Mouse (Mus musculus) forebrain, postnatal 0 days (tissue): ENCODE measurements around the gene Stam. TPM values are rescaled to one million over a fixed set of nuclear protein-coding genes. Genes with fewer than 3 reads are reported as not detected.

ENCODE experiments used
- ATAC-seq: fragments of 200-750 bp; cut with Nextera tagmentation; 2 replicates; pipeline ENCODE4 v1.8.0; 2017; ENCODE audit warnings: mild to moderate bottlenecking, moderate library complexity
- DNase-seq: peaks from one replicate; pipeline ENCODE4 v3.0.0-alpha.2; 2015
- H3K27ac ChIP-seq: fragments of 300-500 bp; sonication (generic); 2 replicates; pipeline ENCODE4 v1.5.1; 2014; ENCODE audit warnings: low read depth, mild to moderate bottlenecking, antibody characterized with exemption, low read length, moderate library complexity, mixed read lengths
- H3K27me3 ChIP-seq: fragments of 300-500 bp; sonication (generic); 2 replicates; pipeline ENCODE4 v1.6.1; 2014; ENCODE audit warnings: mild to moderate bottlenecking, low read length, mixed read lengths; ENCODE audit not compliant: insufficient read depth
- H3K36me3 ChIP-seq: fragments of 300-500 bp; sonication (generic); 2 replicates; pipeline ENCODE4 v1.6.1; 2014; ENCODE audit warnings: mild to moderate bottlenecking, moderate library complexity; ENCODE audit not compliant: insufficient read depth
- H3K4me1 ChIP-seq: fragments of 300-500 bp; sonication (generic); 2 replicates; pipeline ENCODE4 v1.6.1; 2014; ENCODE audit warnings: antibody characterized with exemption; ENCODE audit not compliant: insufficient read depth
- H3K4me2 ChIP-seq: fragments of 300-500 bp; sonication (generic); 2 replicates; pipeline ENCODE4 v1.6.1; 2014; ENCODE audit warnings: low read depth, mild to moderate bottlenecking, moderate library complexity
- H3K4me3 ChIP-seq: fragments of 300-500 bp; sonication (generic); 2 replicates; pipeline ENCODE4 v1.5.1; 2014; ENCODE audit warnings: low read depth, low read length, mixed read lengths
- H3K9ac ChIP-seq: fragments of 300-500 bp; sonication (generic); 2 replicates; pipeline ENCODE4 v1.6.1; 2014; ENCODE audit warnings: mild to moderate bottlenecking
- H3K9me3 ChIP-seq: fragments of 300-500 bp; sonication (generic); 2 replicates; pipeline ENCODE4 v1.6.1; 2016; ENCODE audit warnings: low read length
- CTCF ChIP-seq: sonication (generic); IDR thresholded peaks from 2 replicates; pipeline ENCODE4 v1.5.1; 2016; ENCODE audit warnings: antibody characterized with exemption, control low read depth, low read depth
- WGBS: fragments of 180-500 bp; shearing (Covaris S2); extraction: QIAGEN DNeasy Blood & Tissue Kit; methylation state at CpG from one replicate; pipeline ENCODE4 v1.1.7; 2014; 5-methylcytosine and 5-hydroxymethylcytosine counted together
- polyA plus RNA-seq: library from polyadenylated mRNA; unstranded; fragments of >200 nt; fragmentation: Nextera tagmentation; extraction: Ambion mirVana; gene quantifications from 2 replicates; pipeline ENCODE4 v1.2.1, GENCODE M21; 2015
- total RNA-seq: library from RNA; depleted of rRNA; stranded (reverse); fragments of >200 nt; gene quantifications from 2 replicates; pipeline ENCODE4 v1.2.3, GENCODE M21; 2014; rRNA removed

Stam gene
- total RNA-seq (88.1 and 99.9 TPM in 2 replicates), polyA plus RNA-seq (74.6 and 100 TPM in 2 replicates)

GRCm38 (mm10) chr2:14073362-14074220 is at the start of gene Stam:
Stam (plus strand) TSS chr2:14074098.
- TF ChIP-seq CTCF: peak; percentile 28; the same call in 1 of the 2 replicates

GRCm38 (mm10) chr2:14041249-14041648 is 32.6 kb upstream of the Stam start:
- no peak overlapping the region for H3K4me3 ChIP-seq
- no peaks in the 10 kb centered on the region for H3K27me3 ChIP-seq
- no peak overlapping the region for H3K4me2 ChIP-seq
- H3K36me3 ChIP-seq: no peaks in the 10 kb centered on the region
- H3K9me3 ChIP-seq: no peaks in the 10 kb centered on the region
- whole genome bisulfite sequencing: 98% methylated on average over 2 of the region's 2 CpGs
- no peaks in the 10 kb centered on the region for H3K4me1 ChIP-seq
- TF ChIP-seq CTCF: no peak
- no peak overlapping the region for H3K27ac ChIP-seq
- ATAC-seq (no peak), DNase-seq (no peak)
- H3K9ac ChIP-seq: no peak overlapping the region

More at GRCm38 (mm10) chr2:14073362-14074220, at the start of gene Stam:
- peak within 1 kb of the TSS; percentile 98 for H3K27ac ChIP-seq
- H3K27me3 ChIP-seq: no peaks in the 10 kb centered on the region
- ATAC-seq (peak; percentile 96), DNase-seq (peak; percentile 96)
- H3K4me1 ChIP-seq: peaks cover 12% of the 10 kb centered on the region; the same call in 1 of the 2 replicates
- under 1% methylated on average over 49 of the region's 50 CpGs for WGBS
- H3K4me2 ChIP-seq: peak within 1 kb of the TSS; percentile 57
- no peaks in the 10 kb centered on the region for H3K9me3 ChIP-seq
- H3K9ac ChIP-seq: peak within 1 kb of the TSS; percentile 96
- peak within 1 kb of the TSS; percentile 74 for H3K4me3 ChIP-seq
- no peaks in the 10 kb centered on the region for H3K36me3 ChIP-seq

GRCm38 (mm10) chr2:14043011-14043410 is 30.9 kb upstream of the Stam start:
- no peaks in the 10 kb centered on the region for H3K9me3 ChIP-seq
- no peak for TF ChIP-seq CTCF
- no peak overlapping the region for H3K4me2 ChIP-seq
- no peak overlapping the region for H3K9ac ChIP-seq
- no peak overlapping the region for H3K27ac ChIP-seq
- ATAC-seq: no peak
- no peaks in the 10 kb centered on the region for H3K27me3 ChIP-seq
- no peaks in the 10 kb centered on the region for H3K4me1 ChIP-seq
- H3K36me3 ChIP-seq: no peaks in the 10 kb centered on the region
- no peak for DNase-seq
- 64% methylated on average over 3 of the region's 3 CpGs for WGBS
- H3K4me3 ChIP-seq: no peak overlapping the region

DNA sequence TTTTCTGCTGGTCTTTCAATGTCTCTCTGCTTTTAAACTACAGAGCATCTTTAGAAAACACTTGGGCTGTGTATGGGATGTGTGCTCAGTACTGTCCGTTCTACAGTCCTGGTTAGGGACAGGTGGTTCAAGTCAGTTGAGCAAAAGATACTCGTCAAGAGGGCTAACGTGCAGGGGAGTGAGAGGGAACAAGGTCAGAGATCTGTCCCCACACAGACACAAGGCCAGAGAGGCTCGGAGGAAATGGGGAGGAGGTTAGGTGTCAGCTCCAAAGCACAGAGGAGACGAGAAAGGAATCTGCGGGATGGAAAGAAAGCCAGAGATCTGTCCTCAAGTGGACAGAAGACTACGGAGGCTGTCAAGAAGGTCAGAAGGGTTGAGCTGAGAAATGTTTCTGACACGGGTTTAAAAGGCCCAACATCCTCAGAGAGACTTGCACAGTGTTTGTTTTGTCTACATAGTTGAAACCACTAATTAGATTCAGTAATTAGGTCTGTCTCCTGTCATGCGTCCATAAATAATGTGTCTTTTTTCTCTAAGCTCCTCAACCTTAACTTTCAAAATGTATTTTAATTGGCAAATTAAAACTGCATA is 30.2 kb upstream of the Stam start:
- TF ChIP-seq CTCF: no peak
- Histone ChIP-seq H3K4me2 (no peak overlapping the region), H3K9ac (no peak overlapping the region), H3K9me3 (no peaks in the 10 kb centered on the region), H3K27ac (no peak overlapping the region), H3K36me3 (no peaks in the 10 kb centered on the region), H3K4me3 (no peak overlapping the region), H3K4me1 (no peaks in the 10 kb centered on the region), H3K27me3 (no peaks in the 10 kb centered on the region)
- 29% methylated on average over 9 of the region's 9 CpGs for WGBS
- ATAC-seq (no peak), DNase-seq (no peak)

- H3K4me1 ChIP-seq: no peaks in the 10 kb centered on the region
- H3K27ac ChIP-seq: no peak overlapping the region
- TF ChIP-seq CTCF: peak; percentile 85
- no peak overlapping the region for H3K9ac ChIP-seq
- H3K36me3 ChIP-seq: no peaks in the 10 kb centered on the region
- H3K9me3 ChIP-seq: no peaks in the 10 kb centered on the region
- no peaks in the 10 kb centered on the region for H3K27me3 ChIP-seq
- ATAC-seq: peak; percentile 94
- peak; percentile 85 for DNase-seq
- H3K4me2 ChIP-seq: no peak overlapping the region
- H3K4me3 ChIP-seq: no peak overlapping the region
Observed at GRCm38 (mm10) chr2:14048381-14048780, 25.5 kb upstream of the Stam start.

- H3K9me3 ChIP-seq: no peaks in the 10 kb centered on the region
Observed at GRCm38 (mm10) chr2:14048808-14049207, 25.1 kb upstream of the Stam start.

GRCm38 (mm10) chr2:14053618-14054017 is 20.3 kb upstream of the Stam start:
- Histone ChIP-seq H3K27me3 (no peaks in the 10 kb centered on the region), H3K4me2 (no peak overlapping the region), H3K9me3 (no peaks in the 10 kb centered on the region), H3K9ac (no peak overlapping the region), H3K36me3 (no peaks in the 10 kb centered on the region), H3K27ac (no peak overlapping the region), H3K4me1 (no peaks in the 10 kb centered on the region), H3K4me3 (no peak overlapping the region)
- no peak for DNase-seq
- no peak for TF ChIP-seq CTCF
- 46% methylated on average over 3 of the region's 3 CpGs for WGBS
- ATAC-seq: no peak

More at GRCm38 (mm10) chr2:14048808-14049207, 25.1 kb upstream of the Stam start:
- Histone ChIP-seq H3K36me3 (no peaks in the 10 kb centered on the region), H3K4me2 (no peak overlapping the region), H3K4me3 (no peak overlapping the region), H3K4me1 (no peaks in the 10 kb centered on the region), H3K9ac (no peak overlapping the region), H3K27ac (no peak overlapping the region), H3K27me3 (no peaks in the 10 kb centered on the region)
- TF ChIP-seq CTCF: no peak
- WGBS: 73% methylated on average over 5 of the region's 5 CpGs
- ATAC-seq (no peak; the same call in 1 of the 2 replicates), DNase-seq (no peak)
